Mouse (Mus musculus) spleen, adult 2 months (tissue): Measurements from ENCODE around the gene Rpl7a. TPM values are rescaled to one million over a fixed set of nuclear protein-coding genes. Genes with fewer than 3 reads are reported as not detected.

ENCODE experiments used
- DNase-seq, 2 experiments: peaks; one replicate each; pipeline versions ENCODE4 v3.0.0 to v3.0.0-alpha.2; 2012 to 2021; ENCODE audit warnings: low spot score in 2 of 2, low read depth in 1 of 2
- H3K27ac ChIP-seq: fragments of 200-500 bp; 2 replicates; pipeline ENCODE4 v1.5.1; 2012; ENCODE audit warnings: low read length, inconsistent platforms; ENCODE audit not compliant: insufficient read depth
- H3K27me3 ChIP-seq: fragments of 200-500 bp; 2 replicates; pipeline ENCODE4 v1.6.1; 2012; ENCODE audit warnings: mild to moderate bottlenecking, moderate library complexity, low read length, inconsistent platforms; ENCODE audit not compliant: control insufficient read depth, insufficient read depth
- H3K36me3 ChIP-seq: fragments of 200-500 bp; 2 replicates; pipeline ENCODE4 v1.6.1; 2012; ENCODE audit warnings: mild to moderate bottlenecking, low read length, inconsistent platforms; ENCODE audit not compliant: control insufficient read depth, insufficient read depth
- H3K4me1 ChIP-seq: fragments of 200-500 bp; 2 replicates; pipeline ENCODE4 v1.6.1; 2011; ENCODE audit warnings: inconsistent platforms; ENCODE audit not compliant: control insufficient read depth, insufficient read depth, insufficient read length
- H3K4me3 ChIP-seq: fragments of 200-500 bp; 2 replicates; pipeline ENCODE4 v1.5.1; 2011; ENCODE audit warnings: mild to moderate bottlenecking, inconsistent platforms; ENCODE audit not compliant: insufficient read depth, insufficient read length; ENCODE audit errors: extremely low read depth
- CTCF ChIP-seq: fragments of 200-500 bp; IDR thresholded peaks from 2 replicates; pipeline ENCODE4 v1.5.1; 2011; ENCODE audit warnings: mild to moderate bottlenecking, inconsistent platforms; ENCODE audit not compliant: insufficient read depth, insufficient read length, insufficient replicate concordance; ENCODE audit errors: extremely low read depth
- POLR2A ChIP-seq: fragments of 200-500 bp; IDR thresholded peaks from 2 replicates; pipeline ENCODE4 v1.6.1; 2011; ENCODE audit warnings: low read depth, low read length, inconsistent platforms
- WGBS: fragments of 180-500 bp; shearing (Covaris S2); methylation state at CpG from one replicate; pipeline ENCODE4 v1.1.7; 2018; 5-methylcytosine and 5-hydroxymethylcytosine counted together
- polyA plus RNA-seq: library from polyadenylated mRNA; depleted of rRNA; stranded (reverse); fragments of >200 nt; gene quantifications from 2 replicates; pipeline ENCODE4 v1.2.3, GENCODE M21; 2012

Gene Rpl7a
- polyA plus RNA-seq, 1 experiment: 496 TPM

DNA sequence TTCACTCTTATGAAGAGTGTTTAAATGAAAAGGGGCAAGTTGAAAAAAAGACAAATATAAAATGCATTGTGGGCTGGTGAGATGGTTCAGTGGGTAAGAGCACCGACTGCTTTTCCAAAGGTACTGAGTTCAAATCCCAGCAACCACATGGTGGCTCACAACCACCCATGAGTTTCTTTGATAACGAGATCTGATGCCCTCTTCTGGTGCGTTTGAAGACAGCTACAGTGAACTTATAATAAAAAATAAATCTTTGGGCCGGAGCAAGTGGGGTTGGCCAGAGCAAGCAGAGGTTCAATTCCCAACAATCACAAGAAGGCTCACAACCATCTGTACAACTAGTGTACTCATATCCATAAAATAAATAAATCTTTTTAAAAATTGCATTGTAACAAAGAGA is 14.7 kb upstream of the Rpl7a start:
- Histone ChIP-seq H3K4me3 (no peak overlapping the region), H3K4me1 (no peaks in the 10 kb centered on the region), H3K36me3 (peaks cover 49% of the 10 kb centered on the region), H3K27me3 (no peaks in the 10 kb centered on the region), H3K27ac (no peak overlapping the region)
- WGBS: 87% methylated on average over 4 of the region's 4 CpGs
- DNase-seq: no peak
- no peak for TF ChIP-seq CTCF
- no peak for TF ChIP-seq POLR2A

- peaks cover 23% of the 10 kb centered on the region for H3K36me3 ChIP-seq
- no peaks in the 10 kb centered on the region for H3K27me3 ChIP-seq
- no peak overlapping the region for H3K27ac ChIP-seq
- WGBS: 53% methylated on average over 1 of the region's 1 CpGs
- peaks cover 7% of the 10 kb centered on the region; the same call in 1 of the 2 replicates for H3K4me1 ChIP-seq
- TF ChIP-seq POLR2A (no peak), CTCF (no peak)
- DNase-seq: no peak
- no peak overlapping the region for H3K4me3 ChIP-seq
Observed at GRCm38 (mm10) chr2:26900731-26901130, 9.8 kb upstream of the Rpl7a start.

- TF ChIP-seq POLR2A: no peak
- no peak for TF ChIP-seq CTCF
- no peak overlapping the region; the same call in 1 of the 2 replicates for H3K27ac ChIP-seq
- 4% methylated on average over 7 of the region's 7 CpGs for WGBS
Observed at GRCm38 (mm10) chr2:26901834-26902400, 8.6 kb upstream of the Rpl7a start.

DNA sequence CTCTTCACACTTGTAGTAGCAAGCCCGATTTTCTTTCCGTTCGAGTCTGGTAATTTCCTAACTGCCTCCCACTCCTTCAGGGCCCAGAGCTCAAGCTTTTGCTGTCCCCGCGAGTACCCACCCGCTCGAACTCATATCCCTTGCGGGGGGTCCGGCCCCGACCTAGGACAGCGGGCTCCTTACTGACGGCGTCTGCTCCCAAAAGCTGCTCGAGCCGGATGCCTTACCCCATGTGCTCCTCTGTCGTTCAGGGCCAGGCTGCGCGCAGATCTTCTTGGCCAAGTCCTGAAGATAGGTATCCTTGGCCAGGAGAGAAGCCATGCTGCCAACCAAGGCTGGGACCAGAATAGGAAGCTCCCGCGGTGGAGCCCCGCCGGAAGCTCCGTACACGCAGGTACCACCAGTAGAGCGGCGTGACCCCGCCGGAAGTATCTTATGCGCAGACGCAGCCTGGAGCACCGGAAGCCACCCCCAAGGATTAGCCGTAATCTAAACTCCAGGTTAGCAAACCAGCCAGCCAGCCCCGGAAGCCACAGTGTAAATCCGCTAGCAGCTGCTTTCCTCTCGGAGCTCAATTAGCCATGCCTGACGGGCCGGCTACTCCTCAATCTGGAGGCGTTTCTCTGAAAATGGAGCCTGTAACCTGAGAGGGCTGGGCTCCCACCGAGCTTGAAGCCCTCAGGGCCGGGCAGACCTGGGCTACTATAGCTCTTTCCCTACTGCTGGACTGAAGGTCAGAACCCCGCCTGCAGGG is 7.9 kb upstream of the Rpl7a start, which contains the start of gene Surf6:
Gene Surf6 (minus strand): TSS at position 413 of the 754 bp plus-strand sequence.
- peak within 1 kb of the TSS; percentile 74 for H3K27ac ChIP-seq
- H3K36me3 ChIP-seq: peaks cover 19% of the 10 kb centered on the region
- WGBS: under 1% methylated on average over 41 of the region's 41 CpGs
- TF ChIP-seq POLR2A (peak; percentile 22; the same call in 1 of the 2 replicates), CTCF (no peak)
- DNase-seq: peak; percentile 88 to 97
- H3K4me1 ChIP-seq: peaks cover 7% of the 10 kb centered on the region; the same call in 1 of the 2 replicates
- no peaks in the 10 kb centered on the region for H3K27me3 ChIP-seq
- peak within 1 kb of the TSS; percentile 75 for H3K4me3 ChIP-seq

More at GRCm38 (mm10) chr2:26901834-26902400, 8.6 kb upstream of the Rpl7a start:
- H3K4me3 ChIP-seq: peak overlapping the region; percentile 75; the same call in 1 of the 2 replicates
- no peak for DNase-seq
- no peaks in the 10 kb centered on the region for H3K27me3 ChIP-seq
- peaks cover 7% of the 10 kb centered on the region; the same call in 1 of the 2 replicates for H3K4me1 ChIP-seq
- peaks cover 22% of the 10 kb centered on the region for H3K36me3 ChIP-seq

DNA sequence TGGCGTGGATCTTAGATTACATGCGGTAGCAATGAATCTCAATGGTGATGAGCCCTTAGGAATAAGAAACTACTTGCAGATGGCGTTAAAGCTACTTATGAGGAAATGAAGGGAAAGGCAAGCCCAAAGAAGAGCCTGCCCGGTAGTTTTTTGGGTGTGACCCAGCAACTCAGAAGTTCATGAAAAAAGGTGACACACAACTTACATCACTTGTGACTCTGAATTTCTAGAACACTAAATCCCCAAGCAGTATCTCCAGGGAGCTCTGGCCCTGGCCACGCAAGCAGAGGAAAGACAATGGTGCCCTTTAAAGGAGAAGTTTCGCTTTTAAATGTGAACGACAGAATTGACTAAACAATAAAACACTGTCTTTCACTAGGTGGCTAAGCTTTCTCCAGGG is 7.3 kb upstream of the Rpl7a start:
- 7% methylated on average over 7 of the region's 7 CpGs for whole genome bisulfite sequencing
- peaks cover 7% of the 10 kb centered on the region; the same call in 1 of the 2 replicates for H3K4me1 ChIP-seq
- no peak for TF ChIP-seq POLR2A
- TF ChIP-seq CTCF: no peak
- no peak for DNase-seq
- peak overlapping the region; percentile 74 for H3K27ac ChIP-seq
- peaks cover 15% of the 10 kb centered on the region for H3K36me3 ChIP-seq
- peak overlapping the region; percentile 75 for H3K4me3 ChIP-seq
- no peaks in the 10 kb centered on the region for H3K27me3 ChIP-seq

DNA sequence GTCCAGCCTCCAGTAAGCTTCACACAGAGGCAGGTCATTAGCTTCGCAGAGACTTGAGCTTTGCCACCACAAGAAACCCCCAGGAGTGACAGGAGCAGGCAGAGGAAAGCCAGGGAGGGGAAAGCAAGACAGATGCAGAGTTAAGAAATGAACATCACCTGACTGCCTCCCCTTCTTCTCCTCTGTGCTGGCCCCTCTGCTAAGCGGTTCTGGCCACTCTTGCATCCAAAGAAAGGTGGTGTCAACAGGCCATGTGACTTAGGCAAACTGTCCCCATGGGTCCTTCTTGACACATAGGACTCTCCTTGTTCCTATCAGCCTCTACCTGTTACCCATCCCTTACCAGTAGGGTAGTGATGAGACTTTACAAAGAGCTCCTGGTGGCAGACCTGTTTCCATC is 4.6 kb upstream of the Rpl7a start:
- Histone ChIP-seq H3K4me1 (peaks cover 7% of the 10 kb centered on the region; the same call in 1 of the 2 replicates), H3K4me3 (no peak overlapping the region), H3K27me3 (no peaks in the 10 kb centered on the region), H3K27ac (no peak overlapping the region), H3K36me3 (peaks cover 4% of the 10 kb centered on the region; the same call in 1 of the 2 replicates)
- DNase-seq: no peak
- TF ChIP-seq POLR2A (no peak), CTCF (no peak)
- 87% methylated on average over 2 of the region's 2 CpGs for WGBS
